Mouse (Mus musculus): Measurements from ENCODE around the gene Glis3. TPM values are rescaled to one million over a fixed set of nuclear protein-coding genes. Genes with fewer than 3 reads are reported as not detected.

The Glis3 gene
- polyA plus RNA-seq, 1 experiment from 2014 or later: 1.2 TPM

- peaks cover 19% of the 10 kb centered on the region for H3K4me1 ChIP-seq
- 28% methylated on average over 16 of the region's 16 CpGs for WGBS
- H3K4me2 ChIP-seq (replicated peaks): no peak overlapping the region
- ATAC-seq (replicated peaks): no peak
- no peak overlapping the region for H3K9ac ChIP-seq (replicated peaks)
- no peak overlapping the region for H3K4me3 ChIP-seq
- H3K27ac ChIP-seq (replicated peaks): no peak overlapping the region
- H3K27me3 ChIP-seq: peaks cover 15% of the 10 kb centered on the region
- H3K9me3 ChIP-seq: no peaks in the 10 kb centered on the region
- H3K36me3 ChIP-seq: no peaks in the 10 kb centered on the region
Observed at GRCm38 (mm10) chr19:28328444-28329110, 351.3 kb downstream of the Glis3 start.

- Histone ChIP-seq H3K9me3 (no peaks in the 10 kb centered on the region), H3K4me2 (replicated peaks) (no peak overlapping the region), H3K9ac (replicated peaks) (no peak overlapping the region), H3K27ac (replicated peaks) (no peak overlapping the region), H3K27me3 (peaks cover 15% of the 10 kb centered on the region), H3K36me3 (no peaks in the 10 kb centered on the region), H3K4me1 (peaks cover 9% of the 10 kb centered on the region), H3K4me3 (no peak overlapping the region)
- WGBS: 94% methylated on average over 5 of the region's 5 CpGs
- ATAC-seq (replicated peaks): no peak
Observed at GRCm38 (mm10) chr19:28327536-28327935, 352.3 kb downstream of the Glis3 start.

DNA sequence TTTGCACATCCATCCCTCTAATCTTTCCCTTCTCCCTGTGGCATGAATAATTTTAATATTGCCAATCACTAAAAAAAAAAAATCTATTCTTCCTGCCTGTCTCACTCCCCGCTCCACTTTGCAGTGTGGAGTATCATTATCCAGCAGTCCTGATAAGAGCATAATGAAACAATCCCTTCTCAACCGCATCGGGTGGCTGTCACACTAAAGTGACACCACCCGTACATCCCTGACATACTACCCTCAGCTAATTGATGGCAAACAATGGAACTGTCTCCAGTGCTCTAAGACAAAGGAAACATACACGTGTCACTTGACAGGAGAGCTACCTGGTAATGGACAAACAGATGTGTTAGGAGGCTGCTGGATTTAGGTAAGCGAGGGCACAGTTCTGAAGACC, 373.8 kb downstream of the Glis3 start:
- H3K9me3 ChIP-seq: no peaks in the 10 kb centered on the region
- no peak overlapping the region for H3K4me3 ChIP-seq
- ATAC-seq (replicated peaks): 0 out of 2 replicates have a peak, but pooled peaks have one; percentile 32
- no peak overlapping the region for H3K9ac ChIP-seq (replicated peaks)
- no peak overlapping the region for H3K4me2 ChIP-seq (replicated peaks)
- 24% methylated on average over 6 of the region's 6 CpGs for WGBS
- peaks cover 15% of the 10 kb centered on the region for H3K4me1 ChIP-seq
- H3K27me3 ChIP-seq: no peaks in the 10 kb centered on the region
- H3K27ac ChIP-seq (replicated peaks): peak overlapping the region; percentile 29
- no peaks in the 10 kb centered on the region for H3K36me3 ChIP-seq

GRCm38 (mm10) chr19:28305510-28305909, 374.4 kb downstream of the Glis3 start:
- Histone ChIP-seq H3K36me3 (no peaks in the 10 kb centered on the region), H3K27ac (replicated peaks) (peak overlapping the region; percentile 29), H3K4me1 (peaks cover 15% of the 10 kb centered on the region), H3K4me3 (no peak overlapping the region), H3K27me3 (no peaks in the 10 kb centered on the region), H3K4me2 (replicated peaks) (no peak overlapping the region), H3K9ac (replicated peaks) (no peak overlapping the region), H3K9me3 (no peaks in the 10 kb centered on the region)
- WGBS: 10% methylated on average over 4 of the region's 4 CpGs
- ATAC-seq (replicated peaks): no peak

- no peak for ATAC-seq (replicated peaks)
- H3K36me3 ChIP-seq: no peaks in the 10 kb centered on the region
Observed at GRCm38 (mm10) chr19:28302831-28303242, 377.0 kb downstream of the Glis3 start.

GRCm38 (mm10) chr19:28300226-28300625, 379.7 kb downstream of the Glis3 start:
- H3K9me3 ChIP-seq: no peaks in the 10 kb centered on the region
- H3K36me3 ChIP-seq: no peaks in the 10 kb centered on the region
- no peak for ATAC-seq (replicated peaks)
- no peaks in the 10 kb centered on the region for H3K27me3 ChIP-seq
- no peak overlapping the region for H3K9ac ChIP-seq (replicated peaks)
- no peak overlapping the region for H3K27ac ChIP-seq (replicated peaks)
- H3K4me2 ChIP-seq (replicated peaks): no peak overlapping the region
- WGBS: 84% methylated on average over 8 of the region's 8 CpGs
- no peak overlapping the region for H3K4me3 ChIP-seq
- peaks cover 11% of the 10 kb centered on the region for H3K4me1 ChIP-seq

More at GRCm38 (mm10) chr19:28302831-28303242, 377.0 kb downstream of the Glis3 start:
- H3K27me3 ChIP-seq: no peaks in the 10 kb centered on the region
- H3K4me2 ChIP-seq (replicated peaks): no peak overlapping the region
- WGBS: 15% methylated on average over 2 of the region's 2 CpGs
- peaks cover 24% of the 10 kb centered on the region for H3K4me1 ChIP-seq
- H3K9ac ChIP-seq (replicated peaks): no peak overlapping the region
- H3K27ac ChIP-seq (replicated peaks): no peak overlapping the region
- no peak overlapping the region for H3K4me3 ChIP-seq
- H3K9me3 ChIP-seq: no peaks in the 10 kb centered on the region

GRCm38 (mm10) chr19:28299211-28299775, 380.6 kb downstream of the Glis3 start:
- H3K4me3 ChIP-seq: no peak overlapping the region
- no peaks in the 10 kb centered on the region for H3K27me3 ChIP-seq
- ATAC-seq (replicated peaks): no peak
- H3K27ac ChIP-seq (replicated peaks): peak overlapping the region; percentile 42
- H3K9me3 ChIP-seq: no peaks in the 10 kb centered on the region
- no peak overlapping the region for H3K4me2 ChIP-seq (replicated peaks)
- H3K9ac ChIP-seq (replicated peaks): no peak overlapping the region
- H3K4me1 ChIP-seq: peaks cover 9% of the 10 kb centered on the region
- WGBS: 58% methylated on average over 11 of the region's 11 CpGs
- no peaks in the 10 kb centered on the region for H3K36me3 ChIP-seq

- Histone ChIP-seq H3K4me3 (no peak overlapping the region), H3K4me2 (replicated peaks) (no peak overlapping the region), H3K36me3 (no peaks in the 10 kb centered on the region), H3K9ac (replicated peaks) (no peak overlapping the region), H3K27me3 (no peaks in the 10 kb centered on the region), H3K4me1 (peaks cover 9% of the 10 kb centered on the region), H3K27ac (replicated peaks) (peak overlapping the region; percentile 42), H3K9me3 (no peaks in the 10 kb centered on the region)
- ATAC-seq (replicated peaks): peak; percentile 57; the same call in 1 of the 2 replicates
- WGBS: 50% methylated on average over 9 of the region's 9 CpGs
Observed at GRCm38 (mm10) chr19:28298669-28299068, 381.2 kb downstream of the Glis3 start.

GRCm38 (mm10) chr19:28291596-28291995, 388.3 kb downstream of the Glis3 start:
- no peaks in the 10 kb centered on the region for H3K27me3 ChIP-seq
- ATAC-seq (replicated peaks): no peak
- no peak overlapping the region for H3K27ac ChIP-seq (replicated peaks)
- no peaks in the 10 kb centered on the region for H3K9me3 ChIP-seq
- WGBS: 84% methylated on average over 4 of the region's 4 CpGs
- no peaks in the 10 kb centered on the region for H3K36me3 ChIP-seq
- H3K4me1 ChIP-seq: no peaks in the 10 kb centered on the region
- H3K4me3 ChIP-seq: no peak overlapping the region
- H3K9ac ChIP-seq (replicated peaks): no peak overlapping the region
- H3K4me2 ChIP-seq (replicated peaks): no peak overlapping the region

DNA sequence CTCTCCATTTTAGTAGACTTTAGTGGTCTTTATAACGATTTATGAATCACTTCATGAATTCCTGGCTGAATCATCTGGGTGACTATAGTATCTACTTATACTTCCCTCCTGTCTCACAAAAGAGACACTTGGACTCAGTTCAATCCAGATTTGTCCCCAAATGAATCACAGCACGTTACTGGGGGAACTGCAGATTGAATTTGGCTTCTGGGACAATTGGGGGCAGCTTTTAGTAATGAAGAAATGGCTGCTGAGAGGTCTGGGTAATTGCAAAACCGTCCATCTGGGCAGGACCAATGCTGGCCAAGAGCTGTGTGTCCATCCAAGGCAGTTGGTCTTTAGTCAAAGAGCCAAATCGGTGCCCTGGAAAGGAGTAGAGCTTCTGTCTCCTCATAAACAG, 390.4 kb downstream of the Glis3 start:
- Histone ChIP-seq H3K27me3 (no peaks in the 10 kb centered on the region), H3K9me3 (no peaks in the 10 kb centered on the region), H3K4me2 (replicated peaks) (no peak overlapping the region), H3K36me3 (no peaks in the 10 kb centered on the region), H3K4me1 (no peaks in the 10 kb centered on the region), H3K4me3 (no peak overlapping the region), H3K27ac (replicated peaks) (no peak overlapping the region), H3K9ac (replicated peaks) (no peak overlapping the region)
- no peak for ATAC-seq (replicated peaks)
- WGBS: 50% methylated on average over 4 of the region's 4 CpGs

- Histone ChIP-seq H3K27me3 (no peaks in the 10 kb centered on the region), H3K9me3 (no peaks in the 10 kb centered on the region), H3K4me1 (no peaks in the 10 kb centered on the region), H3K9ac (replicated peaks) (no peak overlapping the region), H3K36me3 (no peaks in the 10 kb centered on the region), H3K4me2 (replicated peaks) (no peak overlapping the region), H3K4me3 (no peak overlapping the region), H3K27ac (replicated peaks) (no peak overlapping the region)
- no peak for ATAC-seq (replicated peaks)
- WGBS: 47% methylated on average over 2 of the region's 2 CpGs
Observed at GRCm38 (mm10) chr19:28287431-28287830, 392.4 kb downstream of the Glis3 start.

- WGBS: 94% methylated on average over 7 of the region's 7 CpGs
Observed at GRCm38 (mm10) chr19:28284098-28284569, 395.7 kb downstream of the Glis3 start.

More at GRCm38 (mm10) chr19:28284098-28284569, 395.7 kb downstream of the Glis3 start:
- no peak overlapping the region for H3K4me2 ChIP-seq (replicated peaks)
- no peak overlapping the region for H3K4me3 ChIP-seq
- H3K9me3 ChIP-seq: no peaks in the 10 kb centered on the region
- H3K4me1 ChIP-seq: no peaks in the 10 kb centered on the region
- no peak overlapping the region for H3K9ac ChIP-seq (replicated peaks)
- no peaks in the 10 kb centered on the region for H3K27me3 ChIP-seq
- H3K27ac ChIP-seq (replicated peaks): no peak overlapping the region
- no peak for ATAC-seq (replicated peaks)
- no peaks in the 10 kb centered on the region for H3K36me3 ChIP-seq

All from forebrain, embryonic 15.5 days (tissue).